Mouse (Mus musculus) neural tube, embryonic 12.5 days (tissue): ENCODE data around the gene Slc37a1. TPM values are rescaled to one million over a fixed set of nuclear protein-coding genes. Genes with fewer than 3 reads are reported as not detected.

Source experiments
- ATAC-seq: fragments of 200-750 bp; cut with Nextera tagmentation; 2 replicates; pipeline ENCODE4 v1.8.0; 2017; ENCODE audit warnings: low read depth, mild to moderate bottlenecking, moderate TSS enrichment, moderate library complexity; ENCODE audit not compliant: low FRiP score
- H3K27ac ChIP-seq: fragments of 300-500 bp; sonication (generic); 2 replicates; pipeline ENCODE4 v1.5.1; 2016
- H3K27me3 ChIP-seq: fragments of 300-500 bp; sonication (generic); replicated peaks from 2 replicates; pipeline ENCODE4 v1.6.1; 2016; ENCODE audit warnings: mild to moderate bottlenecking
- H3K36me3 ChIP-seq: fragments of 300-500 bp; sonication (generic); 2 replicates; pipeline ENCODE4 v1.6.1; 2016; ENCODE audit warnings: mild to moderate bottlenecking
- H3K4me1 ChIP-seq: fragments of 300-500 bp; sonication (generic); 2 replicates; pipeline ENCODE4 v1.6.1; 2016
- H3K4me2 ChIP-seq: fragments of 300-500 bp; sonication (generic); replicated peaks from 2 replicates; pipeline ENCODE4 v1.6.1; 2016; ENCODE audit warnings: mild to moderate bottlenecking
- H3K4me3 ChIP-seq: fragments of 300-500 bp; sonication (generic); 2 replicates; pipeline ENCODE4 v1.5.1; 2016
- H3K9ac ChIP-seq: fragments of 300-500 bp; sonication (generic); 2 replicates; pipeline ENCODE4 v1.6.1; 2016; ENCODE audit warnings: mild to moderate bottlenecking
- H3K9me3 ChIP-seq: fragments of 300-500 bp; sonication (generic); 2 replicates; pipeline ENCODE4 v1.6.1; 2016; ENCODE audit warnings: mild to moderate bottlenecking
- WGBS: fragments of 180-500 bp; shearing (Covaris S2); methylation state at CpG from one replicate; pipeline ENCODE4 v1.1.7; 2016; 5-methylcytosine and 5-hydroxymethylcytosine counted together
- polyA plus RNA-seq: library from polyadenylated mRNA; unstranded; fragments of >200 nt; fragmentation: Nextera tagmentation; extraction: Ambion mirVana; gene quantifications from 2 replicates; pipeline ENCODE4 v1.2.1, GENCODE M21; 2016

Slc37a1 gene
- polyA plus RNA-seq, result 15.9 and 19.4 TPM in 2 replicates

DNA sequence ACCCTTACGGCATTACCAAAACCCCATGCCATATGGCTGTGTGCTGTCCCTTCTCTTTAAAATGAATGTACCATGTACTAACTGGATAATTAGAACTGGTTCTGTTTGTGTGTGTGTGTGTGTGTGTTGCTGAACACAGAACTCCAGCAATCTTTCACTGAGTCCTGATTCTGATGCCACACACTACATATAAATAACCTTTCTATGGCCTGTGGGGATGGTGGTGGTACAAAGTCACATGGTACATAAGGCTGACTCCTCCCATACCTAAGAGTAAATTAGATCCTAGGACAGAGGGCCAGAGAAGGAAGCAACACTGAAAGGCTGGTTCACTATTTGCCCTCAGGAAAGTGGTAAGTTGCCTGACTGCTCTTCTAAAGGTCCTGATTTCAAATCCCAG, at the start of gene Slc37a1:
Gene Slc37a1 (plus strand): TSS at position 301 of the 400 bp plus-strand sequence.
- Histone ChIP-seq H3K27me3 (no peaks in the 10 kb centered on the region), H3K36me3 (no peaks in the 10 kb centered on the region), H3K4me1 (peaks cover 10% of the 10 kb centered on the region), H3K4me3 (no peak within 1 kb of the TSS), H3K9ac (no peak within 1 kb of the TSS), H3K4me2 (no peak within 1 kb of the TSS), H3K27ac (no peak within 1 kb of the TSS), H3K9me3 (no peaks in the 10 kb centered on the region)
- ATAC-seq, result no peak
- WGBS, result 92% methylated on average over 1 of the region's 1 CpGs

DNA sequence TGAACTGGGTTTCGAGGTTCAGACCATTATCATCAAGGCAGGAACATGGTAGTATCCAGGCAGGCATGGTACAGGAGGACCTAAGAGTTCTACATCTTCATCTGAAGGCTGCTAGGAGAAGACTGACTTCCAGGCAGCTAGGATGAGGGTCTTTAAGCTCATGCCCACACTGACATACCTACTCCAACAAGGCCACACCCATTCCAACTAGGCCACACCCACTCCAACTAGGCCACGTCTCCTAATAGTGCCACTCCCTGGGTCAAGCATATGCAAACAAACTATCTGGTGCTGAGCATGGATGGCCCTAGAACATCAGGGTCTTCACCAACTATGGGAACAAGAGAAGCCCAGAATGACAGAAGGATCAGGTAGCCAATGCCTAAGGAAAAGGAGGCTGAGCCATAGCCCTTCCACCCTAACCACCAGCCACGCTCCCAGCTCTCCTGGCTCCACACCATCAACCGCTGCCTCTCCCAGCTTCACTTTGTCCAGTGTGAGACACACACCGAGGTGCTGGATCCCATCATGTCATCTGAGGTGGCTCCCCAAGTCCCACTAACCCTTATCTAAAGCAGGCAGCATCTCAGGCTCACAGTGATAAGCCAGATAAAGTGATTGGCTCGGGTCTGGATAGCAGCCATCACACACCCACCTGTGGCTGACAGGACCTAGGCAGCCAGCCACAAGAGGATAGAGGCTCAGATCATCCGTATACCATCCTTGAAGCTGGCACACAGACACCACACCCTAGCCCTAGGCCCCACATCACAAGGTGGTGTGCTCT, 48.2 kb upstream of the Slc37a1 start:
- no peak overlapping the region for H3K4me2 ChIP-seq
- no peaks in the 10 kb centered on the region for H3K36me3 ChIP-seq
- 89% methylated on average over 7 of the region's 7 CpGs for WGBS

GRCm38 (mm10) chr17:31241156-31241555, 45.4 kb upstream of the Slc37a1 start:
- H3K4me3 ChIP-seq, result no peak overlapping the region
- no peaks in the 10 kb centered on the region for H3K9me3 ChIP-seq
- no peaks in the 10 kb centered on the region for H3K36me3 ChIP-seq
- no peak overlapping the region for H3K27ac ChIP-seq
- ATAC-seq, result no peak
- no peaks in the 10 kb centered on the region for H3K4me1 ChIP-seq
- no peak overlapping the region for H3K9ac ChIP-seq
- H3K4me2 ChIP-seq, result no peak overlapping the region
- 87% methylated on average over 8 of the region's 8 CpGs for WGBS
- H3K27me3 ChIP-seq, result no peaks in the 10 kb centered on the region

More for the DNA sequence above, 48.2 kb upstream of the Slc37a1 start:
- Histone ChIP-seq H3K27ac (no peak overlapping the region), H3K4me3 (no peak overlapping the region), H3K4me1 (no peaks in the 10 kb centered on the region), H3K27me3 (no peaks in the 10 kb centered on the region), H3K9me3 (no peaks in the 10 kb centered on the region), H3K9ac (no peak overlapping the region)
- no peak for ATAC-seq

DNA sequence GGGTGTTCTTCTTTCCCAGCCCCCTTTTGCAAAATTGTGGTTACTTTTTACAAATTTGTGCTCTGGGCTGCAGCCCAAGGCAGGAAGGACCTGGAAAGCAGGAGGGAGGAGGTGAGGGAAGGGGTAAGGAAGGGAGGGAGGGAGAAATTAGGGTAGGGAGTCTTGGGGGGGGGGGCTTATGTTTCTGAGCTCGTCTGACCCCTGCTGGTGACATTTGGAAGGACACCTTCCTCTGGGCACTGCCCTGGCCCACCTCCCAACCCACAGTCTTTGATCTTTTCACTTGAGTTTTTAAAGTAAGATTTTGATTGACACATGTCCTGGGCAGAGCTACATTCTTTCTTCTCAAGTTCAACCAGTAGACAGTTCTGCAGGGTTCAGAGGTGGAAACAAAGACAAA, 43.8 kb upstream of the Slc37a1 start:
- Histone ChIP-seq H3K4me2 (no peak overlapping the region), H3K4me3 (no peak overlapping the region), H3K27me3 (no peaks in the 10 kb centered on the region), H3K9ac (no peak overlapping the region), H3K27ac (no peak overlapping the region), H3K36me3 (no peaks in the 10 kb centered on the region), H3K4me1 (no peaks in the 10 kb centered on the region), H3K9me3 (no peaks in the 10 kb centered on the region)
- 0% methylated on average over 1 of the region's 1 CpGs for WGBS
- ATAC-seq, result no peak

GRCm38 (mm10) chr17:31245321-31245720, 41.3 kb upstream of the Slc37a1 start:
- no peak for ATAC-seq
- Histone ChIP-seq H3K9me3 (no peaks in the 10 kb centered on the region), H3K9ac (no peak overlapping the region), H3K27ac (no peak overlapping the region), H3K4me3 (no peak overlapping the region), H3K27me3 (no peaks in the 10 kb centered on the region), H3K4me2 (no peak overlapping the region), H3K4me1 (no peaks in the 10 kb centered on the region), H3K36me3 (no peaks in the 10 kb centered on the region)
- 83% methylated on average over 5 of the region's 5 CpGs for WGBS

DNA sequence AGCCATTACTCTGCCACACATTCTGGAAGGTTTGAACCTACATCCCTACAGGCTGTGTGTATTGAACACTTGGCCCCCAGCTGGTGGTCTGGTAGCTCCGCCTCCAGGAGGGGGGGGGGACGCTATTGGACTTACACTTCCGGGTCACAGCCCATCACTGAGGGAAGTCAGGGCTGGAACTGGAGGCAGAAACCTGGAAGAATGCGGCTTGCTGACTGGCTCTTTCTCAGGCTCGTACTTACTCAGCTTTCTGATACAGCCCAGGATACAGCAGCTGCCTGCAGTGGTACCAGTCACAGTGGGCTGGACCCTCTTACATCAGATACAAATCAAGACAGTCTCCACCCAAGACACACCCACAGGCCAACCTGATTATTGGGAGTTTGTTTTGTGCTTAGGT, 39.4 kb upstream of the Slc37a1 start:
- no peak overlapping the region for H3K4me3 ChIP-seq
- no peak for ATAC-seq
- no peak overlapping the region for H3K4me2 ChIP-seq
- no peaks in the 10 kb centered on the region for H3K9me3 ChIP-seq
- no peaks in the 10 kb centered on the region for H3K4me1 ChIP-seq
- H3K36me3 ChIP-seq, result no peaks in the 10 kb centered on the region
- WGBS, result 45% methylated on average over 5 of the region's 5 CpGs
- H3K27me3 ChIP-seq, result no peaks in the 10 kb centered on the region
- no peak overlapping the region for H3K27ac ChIP-seq
- H3K9ac ChIP-seq, result no peak overlapping the region

DNA sequence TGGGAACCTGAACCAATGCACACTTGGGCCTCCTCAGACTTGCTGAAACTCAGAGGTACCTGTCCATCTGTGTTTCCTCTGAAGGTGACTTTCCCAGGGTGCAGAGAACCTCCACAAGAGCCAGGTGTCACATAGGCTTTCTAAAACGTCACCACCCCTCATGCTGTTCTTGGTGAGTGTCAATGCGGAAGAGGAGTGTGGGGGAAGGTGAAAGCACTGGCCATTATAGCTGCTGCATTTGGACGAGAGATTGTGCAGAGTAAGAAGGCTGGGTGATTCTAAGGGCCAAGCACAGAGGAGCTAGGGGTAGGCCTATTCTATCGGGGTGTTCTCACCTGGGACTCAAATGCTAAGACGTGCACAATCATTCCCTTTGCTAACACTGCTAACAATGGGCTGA, 32.6 kb upstream of the Slc37a1 start:
- H3K27ac ChIP-seq, result no peak overlapping the region
- H3K4me3 ChIP-seq, result no peak overlapping the region
- no peaks in the 10 kb centered on the region for H3K27me3 ChIP-seq
- H3K9ac ChIP-seq, result no peak overlapping the region
- peaks cover 3% of the 10 kb centered on the region; the same call in 1 of the 2 replicates for H3K4me1 ChIP-seq
- ATAC-seq, result no peak
- H3K36me3 ChIP-seq, result no peaks in the 10 kb centered on the region
- H3K9me3 ChIP-seq, result no peaks in the 10 kb centered on the region
- WGBS, result 68% methylated on average over 5 of the region's 5 CpGs
- H3K4me2 ChIP-seq, result no peak overlapping the region

- Histone ChIP-seq H3K4me2 (peak overlapping the region; percentile 21; the same call in 1 of the 2 replicates), H3K9ac (no peak overlapping the region), H3K27ac (no peak overlapping the region), H3K36me3 (no peaks in the 10 kb centered on the region), H3K27me3 (no peaks in the 10 kb centered on the region), H3K4me1 (peaks cover 8% of the 10 kb centered on the region; the same call in 1 of the 2 replicates), H3K4me3 (no peak overlapping the region), H3K9me3 (no peaks in the 10 kb centered on the region)
- 11% methylated on average over 9 of the region's 9 CpGs for WGBS
- ATAC-seq, result peak; percentile 83
Observed at GRCm38 (mm10) chr17:31254463-31254931, 32.1 kb upstream of the Slc37a1 start.

DNA sequence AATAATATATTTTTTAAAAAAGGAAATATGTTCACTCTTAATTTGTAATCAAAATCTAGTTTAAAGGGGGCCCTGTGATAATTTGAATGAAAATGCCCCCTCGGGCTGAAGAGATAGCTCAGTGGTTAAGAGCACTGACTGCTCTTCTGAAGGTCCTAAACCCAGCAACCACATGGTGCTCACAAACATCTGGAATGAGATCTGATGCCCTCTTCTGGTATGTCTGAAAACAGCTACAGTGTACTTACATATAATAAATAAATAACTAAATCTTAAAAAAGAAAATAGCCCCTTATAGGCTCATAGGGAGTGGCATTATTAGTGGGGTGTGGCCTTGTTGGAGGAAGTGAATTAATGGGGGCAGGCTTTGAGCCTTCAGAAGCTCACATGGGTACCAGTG, 29.4 kb upstream of the Slc37a1 start:
- Histone ChIP-seq H3K36me3 (no peaks in the 10 kb centered on the region), H3K9ac (no peak overlapping the region), H3K27ac (no peak overlapping the region), H3K9me3 (no peaks in the 10 kb centered on the region), H3K4me2 (no peak overlapping the region), H3K4me1 (peaks cover 8% of the 10 kb centered on the region; the same call in 1 of the 2 replicates), H3K27me3 (no peaks in the 10 kb centered on the region), H3K4me3 (no peak overlapping the region)
- ATAC-seq, result no peak
- 87% methylated on average over 1 of the region's 1 CpGs for WGBS

GRCm38 (mm10) chr17:31257898-31258297, 28.7 kb upstream of the Slc37a1 start:
- Histone ChIP-seq H3K27ac (no peak overlapping the region), H3K9me3 (no peaks in the 10 kb centered on the region), H3K4me3 (no peak overlapping the region), H3K4me2 (no peak overlapping the region), H3K4me1 (peaks cover 8% of the 10 kb centered on the region; the same call in 1 of the 2 replicates), H3K27me3 (no peaks in the 10 kb centered on the region), H3K9ac (no peak overlapping the region), H3K36me3 (no peaks in the 10 kb centered on the region)
- no peak for ATAC-seq
- 89% methylated on average over 12 of the region's 12 CpGs for WGBS

GRCm38 (mm10) chr17:31258310-31258865, 28.2 kb upstream of the Slc37a1 start:
- no peak overlapping the region for H3K27ac ChIP-seq
- no peaks in the 10 kb centered on the region for H3K36me3 ChIP-seq
- peaks cover 8% of the 10 kb centered on the region; the same call in 1 of the 2 replicates for H3K4me1 ChIP-seq
- no peak for ATAC-seq
- H3K9ac ChIP-seq, result no peak overlapping the region
- H3K27me3 ChIP-seq, result no peaks in the 10 kb centered on the region
- WGBS, result 91% methylated on average over 9 of the region's 9 CpGs
- no peak overlapping the region for H3K4me2 ChIP-seq
- H3K9me3 ChIP-seq, result no peaks in the 10 kb centered on the region
- H3K4me3 ChIP-seq, result no peak overlapping the region

DNA sequence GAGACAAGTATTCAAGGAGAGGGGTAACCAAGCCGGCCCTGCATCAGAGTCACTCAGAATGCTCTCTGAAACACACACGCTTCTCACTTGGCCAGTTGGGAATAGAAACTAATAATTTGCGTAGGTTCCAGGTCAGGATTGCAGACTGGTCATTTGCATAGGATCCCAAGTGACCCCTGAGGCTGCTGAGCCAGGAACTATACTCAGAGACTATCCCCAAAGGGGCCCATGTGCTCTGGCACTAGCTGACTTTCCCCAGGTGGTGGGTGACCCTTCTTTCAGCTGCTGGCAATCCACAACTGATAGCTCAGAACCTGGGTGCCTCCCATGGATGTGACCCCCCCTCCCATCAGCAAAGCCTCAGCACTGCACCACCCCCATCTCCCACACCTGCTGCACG, 27.4 kb upstream of the Slc37a1 start:
- Histone ChIP-seq H3K27me3 (no peaks in the 10 kb centered on the region), H3K4me1 (peaks cover 8% of the 10 kb centered on the region; the same call in 1 of the 2 replicates), H3K4me3 (no peak overlapping the region), H3K9me3 (no peaks in the 10 kb centered on the region), H3K9ac (no peak overlapping the region), H3K36me3 (no peaks in the 10 kb centered on the region), H3K27ac (no peak overlapping the region), H3K4me2 (no peak overlapping the region)
- ATAC-seq, result no peak
- WGBS, result 78% methylated on average over 4 of the region's 4 CpGs
